Mouse (Mus musculus) myocyte (in vitro differentiated cells): Measurements from ENCODE around the gene Miip. TPM values are rescaled to one million over a fixed set of nuclear protein-coding genes. Genes with fewer than 3 reads are reported as not detected.

Experiments used
- H3K27me3 ChIP-seq: one replicate; pipeline ENCODE4 v1.6.1; 2011; ENCODE audit not compliant: control insufficient read depth, insufficient read depth, insufficient read length
- H3K36me3 ChIP-seq: one replicate; pipeline ENCODE4 v1.6.1; 2011; ENCODE audit not compliant: control insufficient read depth, insufficient read depth
- H3K4me2 ChIP-seq: one replicate; pipeline ENCODE4 v1.6.1; 2011; ENCODE audit warnings: low read depth, control low read depth
- H3K4me3 ChIP-seq: one replicate; pipeline ENCODE4 v1.5.1; 2011; ENCODE audit warnings: mild to moderate bottlenecking, control low read depth, moderate library complexity
- H3K79me2 ChIP-seq: one replicate; pipeline ENCODE4 v1.6.1; 2011; ENCODE audit not compliant: control insufficient read depth, insufficient read depth
- H3ac ChIP-seq: one replicate; pipeline ENCODE4 v1.6.1; 2011; ENCODE audit not compliant: control insufficient read depth, insufficient read length
- CEBPB ChIP-seq: IDR thresholded peaks from 2 replicates; pipeline ENCODE4 v1.6.1; 2011; ENCODE audit warnings: mild to moderate bottlenecking, moderate library complexity; ENCODE audit not compliant: poor library complexity, insufficient read depth, severe bottlenecking
- E2F4 ChIP-seq: IDR thresholded peaks from one replicate; pipeline ENCODE4 v1.6.1; 2011; ENCODE audit warnings: mild to moderate bottlenecking, control low read depth, moderate library complexity; ENCODE audit not compliant: insufficient read depth
- MAX ChIP-seq: IDR thresholded peaks from one replicate; pipeline ENCODE4 v1.6.1; 2011; ENCODE audit warnings: low read depth, mild to moderate bottlenecking, control low read depth
- MYOD1 ChIP-seq, 3 experiments: IDR thresholded peaks; one replicate each; pipeline ENCODE4 v1.6.1; 2011; ENCODE audit warnings: control low read depth in 2 of 3, low read depth in 2 of 3, mild to moderate bottlenecking in 2 of 3, moderate library complexity in 1 of 3; ENCODE audit not compliant: insufficient read length in 2 of 3, control insufficient read depth in 1 of 3
- MYOG ChIP-seq, 3 experiments: IDR thresholded peaks; one replicate each; pipeline ENCODE4 v1.6.1; 2011; ENCODE audit warnings: control low read depth in 2 of 3, low read depth in 2 of 3, mild to moderate bottlenecking in 2 of 3; ENCODE audit not compliant: insufficient read length in 2 of 3, control insufficient read depth in 1 of 3, insufficient read depth in 1 of 3
- POLR2A ChIP-seq: IDR thresholded peaks from one replicate; pipeline ENCODE4 v1.6.1; 2011; ENCODE audit warnings: low read depth, mild to moderate bottlenecking, control low read depth, moderate library complexity; ENCODE audit not compliant: insufficient read length
- POLR2AphosphoS2 ChIP-seq: IDR thresholded peaks from one replicate; pipeline ENCODE4 v1.6.1; 2011; ENCODE audit warnings: low read depth, control low read depth; ENCODE audit not compliant: insufficient read length
- REST ChIP-seq: IDR thresholded peaks from one replicate; pipeline ENCODE4 v1.6.1; 2011; ENCODE audit warnings: mild to moderate bottlenecking, control low read depth, moderate library complexity; ENCODE audit not compliant: insufficient read depth, insufficient read length
- SRF ChIP-seq: IDR thresholded peaks from one replicate; pipeline ENCODE4 v1.6.1; 2011; ENCODE audit warnings: low read depth; ENCODE audit not compliant: control insufficient read depth, insufficient read length
- TCF12 ChIP-seq: IDR thresholded peaks from one replicate; pipeline ENCODE4 v1.6.1; 2011; ENCODE audit warnings: mild to moderate bottlenecking, control low read depth; ENCODE audit not compliant: poor library complexity, insufficient read depth, severe bottlenecking
- TCF3 ChIP-seq: IDR thresholded peaks from one replicate; pipeline ENCODE4 v1.6.1; 2011; ENCODE audit warnings: low read depth, control low read depth; ENCODE audit not compliant: insufficient read length
- USF1 ChIP-seq: IDR thresholded peaks from one replicate; pipeline ENCODE4 v1.6.1; 2011; ENCODE audit warnings: low read depth, mild to moderate bottlenecking, control low read depth, moderate library complexity
- polyA plus RNA-seq: library from polyadenylated mRNA; unstranded; fragments of >200 nt; fragmentation: generic; extraction: Trizol; gene quantifications from one replicate; pipeline ENCODE4 v1.2.1, GENCODE M21; 2012; ENCODE audit warnings: missing spikeins

Gene Miip
- 11.0 TPM for polyA plus RNA-seq

GRCm38 (mm10) chr4:147868450-147869031 is at the start of gene Miip, which contains the start of gene Fv1:
Gene Miip, minus strand, starts transcription at chr4:147868816.
Gene Fv1, plus strand, starts transcription at chr4:147868979.
- TF ChIP-seq SRF: no peak
- TF ChIP-seq MAX: peak; percentile 20
- no peak for TF ChIP-seq TCF3
- no peak for TF ChIP-seq MYOG (IDR thresholded peaks at IDR 0.05; ENCODE audit: control insufficient read depth in 1 of 3, insufficient read depth in 1 of 3, insufficient read length in 2 of 3, low read depth in 2 of 3)
- peak; percentile 70 for TF ChIP-seq POLR2AphosphoS2
- peak; percentile 17 for TF ChIP-seq E2F4
- TF ChIP-seq REST: no peak
- TF ChIP-seq CEBPB: peak; percentile 96
- TF ChIP-seq TCF12: no peak
- TF ChIP-seq POLR2A: peak; percentile 46
- TF ChIP-seq MYOD1 (IDR thresholded peaks at IDR 0.05; ENCODE audit: control insufficient read depth in 1 of 3, insufficient read length in 2 of 3, low read depth in 2 of 3): no peak
- no peak for TF ChIP-seq USF1
- peaks cover 23% of the 10 kb centered on the region for H3K36me3 ChIP-seq
- no peaks in the 10 kb centered on the region for H3K27me3 ChIP-seq
- peak within 1 kb of the TSS; percentile 78 for H3K4me3 ChIP-seq
- H3ac ChIP-seq: peak within 1 kb of the TSS; percentile 30
- peak within 1 kb of the TSS; percentile 88 for H3K4me2 ChIP-seq
- peaks cover 22% of the 10 kb centered on the region for H3K79me2 ChIP-seq

GRCm38 (mm10) chr4:147909486-147909885 is 40.9 kb upstream of the Miip start:
- TF ChIP-seq POLR2AphosphoS2 (no peak), TCF12 (no peak), CEBPB (no peak), USF1 (no peak), TCF3 (no peak), POLR2A (no peak), MYOG (IDR thresholded peaks at IDR 0.05; ENCODE audit: control insufficient read depth in 1 of 3, insufficient read depth in 1 of 3, insufficient read length in 2 of 3, low read depth in 2 of 3) (no peak), REST (no peak), MAX (no peak), E2F4 (no peak), SRF (no peak), MYOD1 (IDR thresholded peaks at IDR 0.05; ENCODE audit: control insufficient read depth in 1 of 3, insufficient read length in 2 of 3, low read depth in 2 of 3) (no peak)
- no peaks in the 10 kb centered on the region for H3K79me2 ChIP-seq
- no peaks in the 10 kb centered on the region for H3K27me3 ChIP-seq
- no peak overlapping the region for H3K4me2 ChIP-seq
- H3K4me3 ChIP-seq: no peak overlapping the region
- H3ac ChIP-seq: no peak overlapping the region
- no peaks in the 10 kb centered on the region for H3K36me3 ChIP-seq

GRCm38 (mm10) chr4:147906230-147906629 is 37.6 kb upstream of the Miip start:
- Histone ChIP-seq H3K4me2 (peak overlapping the region; percentile 84), H3ac (no peak overlapping the region), H3K27me3 (no peaks in the 10 kb centered on the region), H3K36me3 (peaks cover 7% of the 10 kb centered on the region), H3K4me3 (no peak overlapping the region), H3K79me2 (peaks cover 22% of the 10 kb centered on the region)
- TF ChIP-seq POLR2AphosphoS2 (peak; percentile 17), E2F4 (no peak), CEBPB (no peak), TCF3 (no peak), SRF (no peak), TCF12 (no peak), POLR2A (no peak)

- TF ChIP-seq E2F4 (no peak), REST (no peak), CEBPB (no peak), MYOD1 (IDR thresholded peaks at IDR 0.05; ENCODE audit: control insufficient read depth in 1 of 3, insufficient read length in 2 of 3, low read depth in 2 of 3) (no peak), TCF3 (no peak), MAX (no peak), USF1 (no peak), SRF (no peak), POLR2AphosphoS2 (no peak)
- peak overlapping the region; percentile 52 for H3K4me3 ChIP-seq
- H3ac ChIP-seq: peak overlapping the region; percentile 96
- H3K36me3 ChIP-seq: peaks cover 7% of the 10 kb centered on the region
- H3K79me2 ChIP-seq: peaks cover 25% of the 10 kb centered on the region
- no peaks in the 10 kb centered on the region for H3K27me3 ChIP-seq
- peak overlapping the region; percentile 84 for H3K4me2 ChIP-seq
Measured at GRCm38 (mm10) chr4:147905090-147905659, 36.6 kb upstream of the Miip start.
